Mouse (Mus musculus) liver, embryonic 13.5 days (tissue): Measurements from ENCODE around the gene Mok. TPM values are rescaled to one million over a fixed set of nuclear protein-coding genes. Genes with fewer than 3 reads are reported as not detected.
A peak's percentile ranks its signal among the peaks of the same experiment; 100 is the strongest.

Experiments
- ATAC-seq: fragments of 200-750 bp; cut with Nextera tagmentation; 2 replicates; pipeline ENCODE4 v1.8.0; 2017; ENCODE audit warnings: low read depth, mild to moderate bottlenecking, moderate number of reproducible peaks, moderate library complexity
- DNase-seq: peaks from one replicate; pipeline ENCODE4 v3.0.0; 2022
- H3K27ac ChIP-seq: fragments of 300-500 bp; sonication (generic); 2 replicates; pipeline ENCODE4 v1.5.1; 2015; ENCODE audit warnings: moderate library complexity, mild to moderate bottlenecking, inconsistent platforms
- H3K27me3 ChIP-seq: fragments of 300-500 bp; sonication (generic); 2 replicates; pipeline ENCODE4 v1.6.1; 2015; ENCODE audit warnings: mild to moderate bottlenecking, inconsistent platforms
- H3K36me3 ChIP-seq: fragments of 300-500 bp; sonication (generic); 2 replicates; pipeline ENCODE4 v1.6.1; 2015; ENCODE audit warnings: mild to moderate bottlenecking, inconsistent platforms
- H3K4me1 ChIP-seq: fragments of 300-500 bp; sonication (generic); replicated peaks from 2 replicates; pipeline ENCODE4 v1.6.1; 2015; ENCODE audit warnings: inconsistent platforms
- H3K4me2 ChIP-seq: fragments of 300-500 bp; sonication (generic); 2 replicates; pipeline ENCODE4 v1.6.1; 2015; ENCODE audit warnings: inconsistent platforms, mild to moderate bottlenecking, moderate library complexity
- H3K4me3 ChIP-seq: fragments of 300-500 bp; sonication (generic); replicated peaks from 2 replicates; pipeline ENCODE4 v1.5.1; 2015; ENCODE audit warnings: mild to moderate bottlenecking, inconsistent platforms
- H3K9ac ChIP-seq: fragments of 300-500 bp; sonication (generic); 2 replicates; pipeline ENCODE4 v1.6.1; 2015; ENCODE audit warnings: mild to moderate bottlenecking, inconsistent platforms
- H3K9me3 ChIP-seq: fragments of 300-500 bp; sonication (generic); replicated peaks from 2 replicates; pipeline ENCODE4 v1.6.1; 2016; ENCODE audit warnings: inconsistent platforms
- WGBS: fragments of 180-500 bp; shearing (Covaris S2); methylation state at CpG from one replicate; pipeline ENCODE4 v1.1.7; 2015; ENCODE audit not compliant: insufficient replicate concordance; 5-methylcytosine and 5-hydroxymethylcytosine counted together
- polyA plus RNA-seq: library from polyadenylated mRNA; unstranded; fragments of >200 nt; fragmentation: Nextera tagmentation; extraction: Ambion mirVana; gene quantifications from 2 replicates; pipeline ENCODE4 v1.2.1, GENCODE M21; 2015

Gene Mok
- polyA plus RNA-seq, 1 experiment from 2014 or later = 0.33 TPM

GRCm38 (mm10) chr12:110786243-110786642 is 54.5 kb downstream of the Mok start:
- Histone ChIP-seq H3K4me2 (no peak overlapping the region), H3K27me3 (no peaks in the 10 kb centered on the region), H3K4me1 (peaks cover 18% of the 10 kb centered on the region), H3K9ac (no peak overlapping the region), H3K36me3 (peaks cover 14% of the 10 kb centered on the region), H3K9me3 (no peaks in the 10 kb centered on the region), H3K27ac (no peak overlapping the region), H3K4me3 (no peak overlapping the region)
- WGBS = 67% methylated on average over 4 of the region's 4 CpGs
- ATAC-seq (no peak), DNase-seq (no peak)

GRCm38 (mm10) chr12:110784211-110784610 is 56.5 kb downstream of the Mok start:
- 65% methylated on average over 2 of the region's 2 CpGs for WGBS
- Histone ChIP-seq H3K4me3 (no peak overlapping the region), H3K4me1 (peaks cover 26% of the 10 kb centered on the region), H3K4me2 (no peak overlapping the region), H3K27me3 (no peaks in the 10 kb centered on the region), H3K27ac (no peak overlapping the region), H3K36me3 (peaks cover 29% of the 10 kb centered on the region), H3K9ac (no peak overlapping the region), H3K9me3 (no peaks in the 10 kb centered on the region)
- DNase-seq (no peak), ATAC-seq (no peak)

GRCm38 (mm10) chr12:110782278-110782677 is 58.5 kb downstream of the Mok start:
- ATAC-seq = peak; percentile 70
- H3K27me3 ChIP-seq = no peaks in the 10 kb centered on the region
- peak overlapping the region; percentile 24; the same call in 1 of the 2 replicates for H3K4me2 ChIP-seq
- WGBS = 17% methylated on average over 1 of the region's 1 CpGs
- DNase-seq = no peak
- peak overlapping the region; percentile 33; the same call in 1 of the 2 replicates for H3K9ac ChIP-seq
- H3K9me3 ChIP-seq = no peaks in the 10 kb centered on the region
- H3K4me3 ChIP-seq = no peak overlapping the region
- H3K36me3 ChIP-seq = peaks cover 29% of the 10 kb centered on the region
- H3K27ac ChIP-seq = no peak overlapping the region
- H3K4me1 ChIP-seq = peaks cover 39% of the 10 kb centered on the region

GRCm38 (mm10) chr12:110781181-110781580 is 59.6 kb downstream of the Mok start:
- 83% methylated on average over 8 of the region's 8 CpGs for whole genome bisulfite sequencing
- H3K4me1 ChIP-seq = peaks cover 45% of the 10 kb centered on the region
- no peak overlapping the region for H3K27ac ChIP-seq
- H3K4me2 ChIP-seq = no peak overlapping the region
- H3K9ac ChIP-seq = no peak overlapping the region
- no peak overlapping the region for H3K4me3 ChIP-seq
- peaks cover 26% of the 10 kb centered on the region for H3K36me3 ChIP-seq
- DNase-seq (no peak), ATAC-seq (no peak)
- H3K9me3 ChIP-seq = no peaks in the 10 kb centered on the region
- H3K27me3 ChIP-seq = no peaks in the 10 kb centered on the region

GRCm38 (mm10) chr12:110779296-110779695 is 61.4 kb downstream of the Mok start:
- H3K9me3 ChIP-seq = no peaks in the 10 kb centered on the region
- H3K4me1 ChIP-seq = peaks cover 54% of the 10 kb centered on the region
- H3K36me3 ChIP-seq = peaks cover 19% of the 10 kb centered on the region
- no peak for DNase-seq
- 54% methylated on average over 7 of the region's 7 CpGs for WGBS
- no peaks in the 10 kb centered on the region for H3K27me3 ChIP-seq
- H3K27ac ChIP-seq = no peak overlapping the region
- no peak overlapping the region for H3K4me3 ChIP-seq
- no peak overlapping the region for H3K4me2 ChIP-seq
- no peak for ATAC-seq
- H3K9ac ChIP-seq = no peak overlapping the region

GRCm38 (mm10) chr12:110777853-110778252 is 62.9 kb downstream of the Mok start:
- Histone ChIP-seq H3K36me3 (peaks cover 16% of the 10 kb centered on the region), H3K27ac (no peak overlapping the region), H3K4me3 (no peak overlapping the region), H3K4me2 (no peak overlapping the region), H3K9me3 (no peaks in the 10 kb centered on the region), H3K4me1 (peaks cover 54% of the 10 kb centered on the region), H3K27me3 (no peaks in the 10 kb centered on the region), H3K9ac (no peak overlapping the region)
- DNase-seq = no peak
- no peak for ATAC-seq
- 67% methylated on average over 5 of the region's 5 CpGs for WGBS

- Histone ChIP-seq H3K27me3 (no peaks in the 10 kb centered on the region), H3K36me3 (peaks cover 13% of the 10 kb centered on the region), H3K4me3 (no peak overlapping the region), H3K9me3 (no peaks in the 10 kb centered on the region), H3K4me2 (no peak overlapping the region), H3K4me1 (peaks cover 50% of the 10 kb centered on the region), H3K9ac (no peak overlapping the region), H3K27ac (0 out of 2 replicates have a peak overlapping the region, but pooled peaks have one; percentile 10)
- peak; percentile 35; the same call in 1 of the 2 replicates for ATAC-seq
- 41% methylated on average over 5 of the region's 5 CpGs for WGBS
- no peak for DNase-seq
Measured at GRCm38 (mm10) chr12:110775628-110776426, 64.9 kb downstream of the Mok start.

GRCm38 (mm10) chr12:110771961-110772360 is 68.8 kb downstream of the Mok start:
- Histone ChIP-seq H3K27ac (no peak overlapping the region), H3K9me3 (no peaks in the 10 kb centered on the region), H3K4me2 (no peak overlapping the region), H3K36me3 (no peaks in the 10 kb centered on the region), H3K9ac (no peak overlapping the region), H3K4me1 (peaks cover 58% of the 10 kb centered on the region), H3K4me3 (no peak overlapping the region), H3K27me3 (no peaks in the 10 kb centered on the region)
- DNase-seq = no peak
- 87% methylated on average over 6 of the region's 6 CpGs for WGBS
- ATAC-seq = no peak

- Histone ChIP-seq H3K4me3 (no peak overlapping the region), H3K4me2 (no peak overlapping the region), H3K27me3 (no peaks in the 10 kb centered on the region), H3K27ac (no peak overlapping the region), H3K36me3 (no peaks in the 10 kb centered on the region), H3K4me1 (peaks cover 52% of the 10 kb centered on the region), H3K9me3 (no peaks in the 10 kb centered on the region), H3K9ac (no peak overlapping the region)
- 71% methylated on average over 10 of the region's 10 CpGs for WGBS
- ATAC-seq = no peak; the same call in 1 of the 2 replicates
- DNase-seq = no peak
Measured at GRCm38 (mm10) chr12:110770479-110771247, 70.1 kb downstream of the Mok start.

GRCm38 (mm10) chr12:110769660-110770297 is 71.0 kb downstream of the Mok start:
- Histone ChIP-seq H3K9me3 (no peaks in the 10 kb centered on the region), H3K4me3 (no peak overlapping the region), H3K4me1 (peaks cover 48% of the 10 kb centered on the region), H3K9ac (no peak overlapping the region), H3K27ac (no peak overlapping the region), H3K36me3 (no peaks in the 10 kb centered on the region), H3K27me3 (no peaks in the 10 kb centered on the region), H3K4me2 (no peak overlapping the region)
- 57% methylated on average over 6 of the region's 6 CpGs for WGBS
- ATAC-seq = no peak
- DNase-seq = no peak

GRCm38 (mm10) chr12:110768562-110768961 is 72.2 kb downstream of the Mok start:
- DNase-seq = no peak
- Histone ChIP-seq H3K4me2 (no peak overlapping the region), H3K4me3 (no peak overlapping the region), H3K9me3 (no peaks in the 10 kb centered on the region), H3K9ac (no peak overlapping the region), H3K36me3 (no peaks in the 10 kb centered on the region), H3K4me1 (peaks cover 48% of the 10 kb centered on the region), H3K27ac (no peak overlapping the region), H3K27me3 (no peaks in the 10 kb centered on the region)
- no peak for ATAC-seq
